Mouse (Mus musculus) small intestine, adult 2 months (tissue): ENCODE results near the gene Arhgap33. TPM values are rescaled to one million over a fixed set of nuclear protein-coding genes. Genes with fewer than 3 reads are reported as not detected.
A peak's percentile ranks its signal among the peaks of the same experiment; 100 is the strongest.
"Not testable (repeated sequence)": the region's sequence is repeated elsewhere in the genome, so short reads cannot be mapped to it uniquely, and the experiment has no call there.

Source experiments
- H3K27ac ChIP-seq: fragments of 200-500 bp; 2 replicates; pipeline ENCODE4 v1.5.1; 2012; ENCODE audit warnings: low read depth, low read length, control low read depth, inconsistent platforms; ENCODE audit not compliant: insufficient read depth
- H3K27me3 ChIP-seq: fragments of 200-500 bp; 2 replicates; pipeline ENCODE4 v1.6.1; 2012; ENCODE audit warnings: mild to moderate bottlenecking, moderate library complexity, low read length, inconsistent platforms; ENCODE audit not compliant: control insufficient read depth, insufficient read depth
- H3K36me3 ChIP-seq: fragments of 200-500 bp; 2 replicates; pipeline ENCODE4 v1.6.1; 2012; ENCODE audit warnings: mild to moderate bottlenecking, low read length, control low read depth, inconsistent platforms; ENCODE audit not compliant: control insufficient read depth, insufficient read depth
- H3K4me1 ChIP-seq: fragments of 200-500 bp; 2 replicates; pipeline ENCODE4 v1.6.1; 2012; ENCODE audit warnings: low read length, inconsistent platforms, mixed read lengths; ENCODE audit not compliant: control insufficient read depth, insufficient read depth, insufficient read length
- H3K4me3 ChIP-seq: fragments of 200-500 bp; 2 replicates; pipeline ENCODE4 v1.5.1; 2012; ENCODE audit warnings: low read depth, mild to moderate bottlenecking, control low read depth, inconsistent platforms, low read length, moderate library complexity
- CTCF ChIP-seq: fragments of 200-500 bp; IDR thresholded peaks from 2 replicates; pipeline ENCODE4 v1.5.1; 2012; ENCODE audit warnings: low read depth, mild to moderate bottlenecking, control low read depth, inconsistent platforms, low read length, moderate library complexity, mixed read lengths; ENCODE audit not compliant: insufficient replicate concordance, insufficient read length; ENCODE audit errors: extremely low read depth
- POLR2A ChIP-seq: fragments of 200-500 bp; IDR thresholded peaks from 2 replicates; pipeline ENCODE4 v1.6.1; 2012; ENCODE audit warnings: low read depth, mild to moderate bottlenecking, control low read depth, inconsistent platforms, low read length, moderate library complexity
- WGBS: fragments of 180-500 bp; shearing (Covaris S2); methylation state at CpG from one replicate; pipeline ENCODE4 v1.1.7; 2018; 5-methylcytosine and 5-hydroxymethylcytosine counted together
- polyA plus RNA-seq: library from polyadenylated mRNA; depleted of rRNA; stranded (reverse); fragments of >200 nt; gene quantifications from 2 replicates; pipeline ENCODE4 v1.2.3, GENCODE M21; 2012

Gene Arhgap33
- polyA plus RNA-seq, 1 experiment, result 12.0 TPM

GRCm38 (mm10) chr7:30522871-30523270 is 12.0 kb downstream of the Arhgap33 start:
- H3K36me3 ChIP-seq, result no peaks in the 10 kb centered on the region; the same call in 1 of the 2 replicates

GRCm38 (mm10) chr7:30520856-30521255 is 14.0 kb downstream of the Arhgap33 start:
- Histone ChIP-seq H3K27me3 (no peaks in the 10 kb centered on the region), H3K4me1 (no peaks in the 10 kb centered on the region), H3K36me3 (no peaks in the 10 kb centered on the region), H3K27ac (no peak overlapping the region), H3K4me3 (no peak overlapping the region)
- TF ChIP-seq CTCF (no peak), POLR2A (no peak)
- whole genome bisulfite sequencing, result 79% methylated on average over 5 of the region's 5 CpGs

More at GRCm38 (mm10) chr7:30522871-30523270, 12.0 kb downstream of the Arhgap33 start:
- 96% methylated on average over 10 of the region's 10 CpGs for WGBS
- Histone ChIP-seq H3K4me1 (peaks cover 3% of the 10 kb centered on the region; the same call in 1 of the 2 replicates), H3K27ac (no peak overlapping the region), H3K27me3 (no peaks in the 10 kb centered on the region), H3K4me3 (no peak overlapping the region)
- no peak for TF ChIP-seq CTCF
- TF ChIP-seq POLR2A, result no peak

DNA sequence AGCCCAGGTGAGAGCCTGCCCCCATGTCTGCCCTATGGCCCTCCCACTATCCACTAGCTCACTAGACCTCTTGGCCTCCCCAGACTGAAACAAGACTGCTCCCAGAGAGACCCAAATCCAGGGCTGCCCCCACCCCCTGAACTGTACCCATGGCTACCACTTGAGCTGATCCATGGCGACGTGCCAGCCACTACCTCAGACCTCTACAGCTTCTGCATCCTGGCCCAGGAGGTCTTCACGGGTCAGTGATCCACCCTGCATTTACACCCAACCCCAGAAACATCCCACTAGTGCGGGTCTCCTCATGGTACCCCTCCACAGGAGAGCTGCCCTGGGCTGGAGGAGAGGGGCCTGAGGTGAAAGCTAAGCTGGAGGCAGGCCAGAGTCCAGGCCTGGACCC is 14.5 kb downstream of the Arhgap33 start:
- whole genome bisulfite sequencing, result 75% methylated on average over 4 of the region's 4 CpGs
- no peak overlapping the region for H3K27ac ChIP-seq
- TF ChIP-seq POLR2A (no peak), CTCF (no peak)
- no peaks in the 10 kb centered on the region for H3K4me1 ChIP-seq
- H3K27me3 ChIP-seq, result no peaks in the 10 kb centered on the region
- H3K4me3 ChIP-seq, result no peak overlapping the region
- no peaks in the 10 kb centered on the region for H3K36me3 ChIP-seq

DNA sequence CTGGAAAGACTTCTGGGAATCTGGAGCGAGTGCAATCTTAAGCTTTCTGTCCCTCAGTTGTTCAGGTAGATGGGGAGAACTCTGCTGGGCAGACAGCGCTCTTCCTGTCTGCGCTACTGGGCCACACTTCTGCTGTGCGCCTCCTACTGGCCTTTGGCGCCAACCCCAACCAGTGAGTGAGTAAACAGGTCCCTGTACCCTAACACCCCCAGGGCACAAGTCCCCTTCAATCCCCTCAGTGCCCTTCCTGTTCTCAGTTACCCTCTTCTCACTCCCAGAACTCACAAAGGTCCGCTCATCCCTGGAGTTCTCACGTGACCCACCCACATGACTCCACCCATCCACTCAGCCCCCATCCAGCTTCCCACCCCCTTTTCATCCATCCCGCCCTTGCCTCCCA is 16.5 kb downstream of the Arhgap33 start:
- H3K4me3 ChIP-seq, result no peak overlapping the region
- no peaks in the 10 kb centered on the region for H3K36me3 ChIP-seq
- H3K4me1 ChIP-seq, result no peaks in the 10 kb centered on the region
- TF ChIP-seq CTCF (no peak), POLR2A (no peak)
- 44% methylated on average over 8 of the region's 8 CpGs for WGBS
- H3K27ac ChIP-seq, result no peak overlapping the region
- H3K27me3 ChIP-seq, result no peaks in the 10 kb centered on the region

- Histone ChIP-seq H3K4me1 (no peaks in the 10 kb centered on the region), H3K27ac (no peak overlapping the region), H3K27me3 (no peaks in the 10 kb centered on the region), H3K4me3 (no peak overlapping the region), H3K36me3 (no peaks in the 10 kb centered on the region)
- WGBS, result 65% methylated on average over 24 of the region's 24 CpGs
- TF ChIP-seq POLR2A, result no peak
- no peak for TF ChIP-seq CTCF
These were observed 19.7 kb downstream of the Arhgap33 start for GRCm38 (mm10) chr7:30515003-30515760.

DNA sequence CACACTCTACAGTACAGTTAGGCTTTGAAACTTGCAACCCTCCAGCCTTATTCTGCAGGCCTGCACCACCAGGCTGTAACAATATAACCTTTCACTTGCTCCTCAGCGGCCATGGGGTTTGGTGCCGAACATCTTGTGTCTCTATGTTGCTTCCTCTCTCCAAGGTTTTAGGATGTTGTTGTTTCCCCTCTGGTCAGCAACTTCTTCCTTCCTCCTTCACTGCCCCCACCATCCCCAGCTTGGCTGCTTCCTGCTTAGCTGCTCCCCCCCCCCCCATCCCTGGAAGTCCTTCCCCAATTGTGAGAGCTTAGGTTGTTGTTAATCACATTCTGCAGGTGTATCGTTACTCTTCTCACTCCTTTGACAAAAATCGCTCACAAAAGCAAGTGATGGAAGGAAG is 26.8 kb downstream of the Arhgap33 start:
- Histone ChIP-seq H3K36me3 (no peaks in the 10 kb centered on the region), H3K27me3 (no peaks in the 10 kb centered on the region), H3K27ac (no peak overlapping the region), H3K4me3 (no peak overlapping the region), H3K4me1 (no peaks in the 10 kb centered on the region)
- TF ChIP-seq POLR2A (no peak), CTCF (no peak)
- WGBS, result 65% methylated on average over 4 of the region's 4 CpGs

GRCm38 (mm10) chr7:30501159-30501558 is 33.7 kb downstream of the Arhgap33 start:
- TF ChIP-seq CTCF, result peak; percentile 27; the same call in 1 of the 2 replicates
- H3K36me3 ChIP-seq, H3K27ac ChIP-seq, H3K4me3 ChIP-seq, H3K27me3 ChIP-seq, H3K4me1 ChIP-seq: not testable (repeated sequence)
- WGBS, result 76% methylated on average over 5 of the region's 5 CpGs

DNA sequence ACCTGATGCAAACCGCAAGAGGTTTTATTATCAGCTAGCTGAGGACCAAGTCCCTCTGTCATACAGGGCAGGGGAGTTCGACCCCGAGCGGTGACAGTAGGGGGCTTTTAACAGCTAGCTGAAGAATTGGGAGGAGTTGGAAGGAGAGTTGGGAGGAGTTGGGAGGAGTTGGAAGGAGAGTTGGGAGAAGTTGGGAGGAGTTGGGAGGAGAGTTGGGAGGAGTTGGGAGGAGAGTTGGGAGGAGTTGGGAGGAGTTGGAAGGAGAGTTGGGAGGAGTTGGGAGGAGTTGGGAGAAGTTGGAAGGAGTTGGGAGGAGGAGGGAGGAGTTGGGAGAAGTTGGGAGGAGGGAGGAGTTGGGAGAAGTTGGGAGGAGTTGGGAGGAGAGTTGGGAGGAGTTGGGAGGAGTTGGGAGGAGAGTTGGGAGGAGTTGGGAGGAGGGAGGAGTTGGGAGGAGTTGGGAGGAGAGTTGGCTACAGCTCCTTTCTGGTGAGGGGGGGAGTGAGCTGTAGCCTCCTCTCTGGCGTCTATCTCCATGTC is 39.3 kb downstream of the Arhgap33 start:
- H3K27me3 ChIP-seq, H3K4me1 ChIP-seq, H3K4me3 ChIP-seq, H3K27ac ChIP-seq, H3K36me3 ChIP-seq: not testable (repeated sequence)
- 66% methylated on average over 5 of the region's 5 CpGs for WGBS
